Mouse (Mus musculus): Measurements from ENCODE around the gene Tmem89. TPM values are rescaled to one million over a fixed set of nuclear protein-coding genes. Genes with fewer than 3 reads are reported as not detected.

Tmem89 gene
- total RNA-seq, 4 experiments from 2014 or later, result 0.28 TPM; not detected in 3

Other genes starting within 250 kb of the Tmem89 start
- 10 to 100 TPM; 80.5 to 91.0 (median 88.1) TPM for gene Prkar2a, start 225.3 kb upstream of the Tmem89 start, total RNA-seq (2022)
- gene Ip6k2, start 130.8 kb upstream of the Tmem89 start, total RNA-seq (2022), result 10 to 100 TPM; 13.7 to 24.9 (median 21.2) TPM
- gene Nckipsd, start 106.3 kb upstream of the Tmem89 start, total RNA-seq (2022), result 1 to 10 TPM; 7.4 to 9.2 (median 8.0) TPM
- gene Celsr3, start 88.3 kb upstream of the Tmem89 start, total RNA-seq (2022), result under 1 TPM in 3 of 4 experiments, not detected in 1; 0.03 to 0.32 (median 0.28) TPM
- gene Slc26a6, start 61.3 kb upstream of the Tmem89 start, total RNA-seq (2022), result 10 to 100 TPM; 16.6 to 23.6 (median 21.4) TPM
- 1,000 to 10,000 TPM; 2,127 to 2,243 (median 2,213) TPM for gene Uqcrc1, start 22.0 kb downstream of the Tmem89 start, total RNA-seq (2022)
- gene Col7a1, start 39.0 kb downstream of the Tmem89 start, total RNA-seq (2022), result under 1 TPM; 0.31 to 0.49 (median 0.32) TPM
- not detected for gene Ucn2, start 71.4 kb downstream of the Tmem89 start, total RNA-seq (2022)
- gene Pfkfb4, start 77.2 kb downstream of the Tmem89 start, total RNA-seq (2022), result 1 to 10 TPM; 1.4 to 2.1 (median 1.9) TPM
- gene Shisa5, start 123.9 kb downstream of the Tmem89 start, total RNA-seq (2022), result 10 to 100 TPM; 30.1 to 36.9 (median 33.7) TPM
- gene Trex1, start 145.1 kb downstream of the Tmem89 start, total RNA-seq (2022), result 10 to 100 TPM; 16.3 to 19.2 (median 17.6) TPM
- 1 to 10 TPM; 8.1 to 9.4 (median 8.5) TPM for gene Atrip, start 159.5 kb downstream of the Tmem89 start, total RNA-seq (2022)
- gene Ccdc51, start 167.9 kb downstream of the Tmem89 start, total RNA-seq (2022), result 10 to 100 TPM; 10.5 to 13.4 (median 12.7) TPM
- gene Tma7, start 168.0 kb downstream of the Tmem89 start, total RNA-seq (2022), result 100 to 1,000 TPM; 220 to 257 (median 236) TPM
- gene Plxnb1, start 180.8 kb downstream of the Tmem89 start, total RNA-seq (2022), result 10 to 100 TPM; 21.6 to 25.9 (median 22.9) TPM
- not detected for gene Fbxw21, start 247.4 kb downstream of the Tmem89 start, total RNA-seq (2022)